Mouse (Mus musculus) lung, postnatal 10 days (tissue): ENCODE measurements around the gene Sox12.
A peak's percentile ranks its signal among the peaks of the same experiment; 100 is the strongest.

Experiments
- DNase-seq: peaks from one replicate; pipeline ENCODE4 v3.0.0; 2021

The Sox12 gene

GRCm38 (mm10) chr2:152357254-152357653 lies 40.6 kb downstream of the Sox12 start:
- no peak for DNase-seq

GRCm38 (mm10) chr2:152349842-152350540 lies 47.9 kb downstream of the Sox12 start:
- peak; percentile 72 for DNase-seq

GRCm38 (mm10) chr2:152349205-152349604 lies 48.7 kb downstream of the Sox12 start:
- no peak for DNase-seq

- DNase-seq = no peak
Measured at GRCm38 (mm10) chr2:152347722-152348121, 50.1 kb downstream of the Sox12 start.

- DNase-seq = no peak
Measured at GRCm38 (mm10) chr2:152346776-152347465, 50.9 kb downstream of the Sox12 start.

- DNase-seq = no peak
Measured at GRCm38 (mm10) chr2:152345393-152345792, 52.5 kb downstream of the Sox12 start.

GRCm38 (mm10) chr2:152344909-152345308 lies 53.0 kb downstream of the Sox12 start:
- no peak for DNase-seq

- peak; percentile 62 for DNase-seq
Measured at GRCm38 (mm10) chr2:152344361-152344760, 53.5 kb downstream of the Sox12 start.
